Mouse (Mus musculus): ENCODE measurements at regions not wholly inside any gene's neighbourhood (a gene's known extent, or its start where the extent isn't known, plus 50 kb on each side); places are given as distances from the start of the nearest gene placed in this dataset.

DNA sequence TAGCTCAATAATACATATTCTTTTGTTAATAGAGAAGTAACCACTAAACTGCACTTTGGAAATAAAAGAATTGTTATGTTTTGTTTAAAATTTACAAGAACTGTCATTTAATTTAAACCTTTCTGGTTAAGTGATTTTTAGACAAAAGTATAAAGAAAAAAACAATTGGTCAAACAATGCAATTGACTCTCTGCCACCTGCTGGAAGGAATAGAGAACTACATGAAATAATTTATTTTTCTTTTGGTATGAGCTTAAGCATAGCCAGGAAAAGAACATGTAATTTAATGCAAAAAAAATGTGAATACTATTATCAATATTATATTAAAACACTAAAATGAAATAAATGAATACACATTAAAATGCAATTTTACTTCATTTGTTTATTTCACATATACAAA lies 465.5 kb upstream of the Pcdh10 start:
- DNase-seq (ENCODE audit: low read depth, low spot score), result peak; percentile 5

DNA sequence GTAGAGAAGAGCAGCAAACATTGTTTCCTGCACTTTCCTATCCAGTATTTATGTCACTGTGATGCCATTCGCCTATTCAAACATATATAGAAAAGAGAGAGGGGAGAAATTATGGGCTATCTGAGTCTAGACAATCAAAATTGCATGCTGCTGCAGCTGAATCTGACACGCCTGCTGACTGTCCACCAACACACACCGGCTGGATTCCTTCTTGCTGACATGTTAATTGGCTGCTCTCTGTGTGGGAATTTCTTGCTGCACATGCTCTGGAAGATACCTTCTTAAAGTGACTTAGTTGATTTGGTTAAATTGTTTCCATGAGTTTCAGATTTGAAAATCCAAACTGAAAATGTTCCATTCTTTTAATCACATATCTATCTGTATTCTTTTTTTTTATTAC lies 463.9 kb upstream of the Pcdh10 start:
- no peak for DNase-seq (ENCODE audit: low read depth, low spot score)

Data from retina, postnatal 7 days (tissue).